Mouse (Mus musculus): ENCODE measurements around the gene Gm17545. TPM values are rescaled to one million over a fixed set of nuclear protein-coding genes. Genes with fewer than 3 reads are reported as not detected.

The Gm17545 gene
- polyA plus RNA-seq, 1 experiment from 2014 or later, result not detected

DNA sequence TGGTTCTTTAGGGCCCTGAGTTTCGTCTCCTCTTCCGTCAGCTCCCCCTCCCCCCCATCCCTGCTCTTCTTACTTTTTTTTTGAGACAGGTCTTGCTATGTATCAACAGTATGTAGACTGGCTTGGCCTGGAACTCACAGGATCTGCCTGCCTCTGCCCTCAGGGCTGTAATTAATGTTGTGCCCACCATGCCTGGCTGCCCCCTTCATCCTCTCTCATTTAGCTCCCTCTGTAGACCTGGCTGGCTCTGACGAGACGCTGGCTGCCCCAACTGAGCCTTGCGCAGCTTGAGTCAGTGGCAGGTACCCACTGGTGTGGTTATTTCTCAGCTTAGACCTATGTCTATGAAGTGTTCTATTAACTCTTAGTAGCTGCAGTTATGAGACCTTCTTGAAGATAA is 49.5 kb downstream of the Gm17545 start:
- Histone ChIP-seq H3K27me3 (replicated peaks) (no peaks in the 10 kb centered on the region), H3K4me2 (no peak overlapping the region), H3K4me1 (peaks cover 14% of the 10 kb centered on the region), H3K36me3 (no peaks in the 10 kb centered on the region), H3K27ac (no peak overlapping the region), H3K9me3 (replicated peaks) (no peaks in the 10 kb centered on the region), H3K4me3 (no peak overlapping the region), H3K9ac (no peak overlapping the region)
- no peak for ATAC-seq
- 84% methylated on average over 5 of the region's 5 CpGs for WGBS (ENCODE audit: insufficient replicate concordance)

DNA sequence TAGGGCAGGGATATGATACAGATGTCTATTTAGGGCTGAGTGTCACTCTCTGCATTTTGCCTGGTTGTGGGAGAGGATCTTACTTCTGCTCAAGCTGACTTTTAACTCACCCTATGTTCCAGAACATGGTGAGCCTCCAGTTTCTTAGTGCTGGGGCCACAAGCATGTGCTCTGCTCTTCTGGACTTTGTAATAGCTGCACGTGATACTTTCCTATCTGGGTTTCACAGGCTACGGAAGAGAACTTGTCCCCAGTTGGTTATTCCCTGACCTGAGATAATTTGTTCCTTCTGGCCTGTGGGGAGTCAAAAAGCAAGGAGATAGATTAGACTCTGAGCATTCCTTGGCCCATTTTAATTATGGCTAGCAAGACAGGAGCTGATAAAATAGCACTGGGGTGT is 51.5 kb downstream of the Gm17545 start:
- peaks cover 14% of the 10 kb centered on the region for H3K4me1 ChIP-seq
- no peaks in the 10 kb centered on the region for H3K27me3 ChIP-seq (replicated peaks)
- no peak overlapping the region for H3K4me3 ChIP-seq
- H3K36me3 ChIP-seq, result no peaks in the 10 kb centered on the region
- H3K27ac ChIP-seq, result no peak overlapping the region
- H3K9ac ChIP-seq, result no peak overlapping the region
- no peak overlapping the region for H3K4me2 ChIP-seq
- ATAC-seq, result peak; percentile 32; the same call in 1 of the 2 replicates
- WGBS (ENCODE audit: insufficient replicate concordance), result 52% methylated on average over 2 of the region's 2 CpGs
- H3K9me3 ChIP-seq (replicated peaks), result no peaks in the 10 kb centered on the region

Other genes with a start within 250 kb of the Gm17545 start
- 11.7 and 12.3 TPM in 2 replicates for gene Zfp809, start 228.6 kb upstream of the Gm17545 start, polyA plus RNA-seq (2016; fragmentation: Nextera tagmentation; extraction: Ambion mirVana)
- 2.2 and 2.3 TPM in 2 replicates for gene Zfp599, start 194.4 kb upstream of the Gm17545 start, polyA plus RNA-seq (2016; fragmentation: Nextera tagmentation; extraction: Ambion mirVana)
- gene Zfp810, start 146.6 kb upstream of the Gm17545 start, polyA plus RNA-seq (2016; fragmentation: Nextera tagmentation; extraction: Ambion mirVana), result 4.9 and 5.0 TPM in 2 replicates
- gene Anln, start 65.1 kb upstream of the Gm17545 start, polyA plus RNA-seq (2016; fragmentation: Nextera tagmentation; extraction: Ambion mirVana), result 35.2 and 35.3 TPM in 2 replicates
- gene 9530077C05Rik, start 42.8 kb upstream of the Gm17545 start, polyA plus RNA-seq (2016; fragmentation: Nextera tagmentation; extraction: Ambion mirVana), result 2.1 and 2.2 TPM in 2 replicates
- 55.7 and 56.0 TPM in 2 replicates for gene Rp9, start 15.5 kb downstream of the Gm17545 start, polyA plus RNA-seq (2016; fragmentation: Nextera tagmentation; extraction: Ambion mirVana)
- gene Bbs9, start 21.4 kb downstream of the Gm17545 start, polyA plus RNA-seq (2016; fragmentation: Nextera tagmentation; extraction: Ambion mirVana), result 4.8 and 5.4 TPM in 2 replicates